Mouse (Mus musculus) kidney, postnatal 10 days (tissue): ENCODE data around the gene Ppm1n.

Source experiments
- DNase-seq: peaks from one replicate; pipeline ENCODE4 v3.0.0; 2021; ENCODE audit warnings: mixed read lengths

The Ppm1n gene

GRCm38 (mm10) chr7:19279581-19280114, at the start of gene Ppm1n:
Ppm1n (minus strand) TSS chr7:19280064.
- no peak for DNase-seq

- DNase-seq, result no peak
These were observed 48.6 kb upstream of the Ppm1n start for GRCm38 (mm10) chr7:19328425-19328824.

- DNase-seq, result no peak
These were observed 47.9 kb upstream of the Ppm1n start for GRCm38 (mm10) chr7:19327782-19328181.

GRCm38 (mm10) chr7:19327128-19327527, 47.3 kb upstream of the Ppm1n start:
- peak; percentile 94 for DNase-seq

- peak; percentile 95 for DNase-seq
These were observed 46.5 kb upstream of the Ppm1n start for GRCm38 (mm10) chr7:19326359-19326758.

GRCm38 (mm10) chr7:19325262-19326199, 45.7 kb upstream of the Ppm1n start:
- no peak for DNase-seq

GRCm38 (mm10) chr7:19324221-19324620, 44.4 kb upstream of the Ppm1n start:
- no peak for DNase-seq

- no peak for DNase-seq
These were observed 42.6 kb upstream of the Ppm1n start for GRCm38 (mm10) chr7:19322489-19322888.

- no peak for DNase-seq
These were observed 41.6 kb upstream of the Ppm1n start for GRCm38 (mm10) chr7:19321464-19321863.

- DNase-seq, result no peak
These were observed 40.8 kb upstream of the Ppm1n start for GRCm38 (mm10) chr7:19320637-19321036.

- DNase-seq, result peak; percentile 99
These were observed 40.0 kb upstream of the Ppm1n start for GRCm38 (mm10) chr7:19319906-19320305.

- no peak for DNase-seq
These were observed 39.6 kb upstream of the Ppm1n start for GRCm38 (mm10) chr7:19319458-19319857.

- DNase-seq, result no peak
These were observed 38.8 kb upstream of the Ppm1n start for GRCm38 (mm10) chr7:19318676-19319075.

- DNase-seq, result no peak
These were observed 38.3 kb upstream of the Ppm1n start for GRCm38 (mm10) chr7:19318201-19318600.

- peak; percentile 32 for DNase-seq
These were observed 36.7 kb upstream of the Ppm1n start for GRCm38 (mm10) chr7:19316451-19317161.

- DNase-seq, result no peak
These were observed 34.2 kb upstream of the Ppm1n start for GRCm38 (mm10) chr7:19314033-19314432.

GRCm38 (mm10) chr7:19311991-19312390, 32.1 kb upstream of the Ppm1n start:
- DNase-seq, result no peak

GRCm38 (mm10) chr7:19309884-19310641, 30.2 kb upstream of the Ppm1n start, which contains the start of gene Fosb:
Fosb (minus strand) TSS chr7:19310051.
- peak; percentile 98 for DNase-seq

- peak; percentile 45 for DNase-seq
These were observed 29.5 kb upstream of the Ppm1n start for GRCm38 (mm10) chr7:19309278-19309883.

GRCm38 (mm10) chr7:19308454-19309277, 28.8 kb upstream of the Ppm1n start:
- peak; percentile 97 for DNase-seq

- peak; percentile 87 for DNase-seq
These were observed 28.0 kb upstream of the Ppm1n start for GRCm38 (mm10) chr7:19307739-19308453.
